Mouse (Mus musculus): Measurements from ENCODE around the gene Afg1l.

Gene Afg1l

DNA sequence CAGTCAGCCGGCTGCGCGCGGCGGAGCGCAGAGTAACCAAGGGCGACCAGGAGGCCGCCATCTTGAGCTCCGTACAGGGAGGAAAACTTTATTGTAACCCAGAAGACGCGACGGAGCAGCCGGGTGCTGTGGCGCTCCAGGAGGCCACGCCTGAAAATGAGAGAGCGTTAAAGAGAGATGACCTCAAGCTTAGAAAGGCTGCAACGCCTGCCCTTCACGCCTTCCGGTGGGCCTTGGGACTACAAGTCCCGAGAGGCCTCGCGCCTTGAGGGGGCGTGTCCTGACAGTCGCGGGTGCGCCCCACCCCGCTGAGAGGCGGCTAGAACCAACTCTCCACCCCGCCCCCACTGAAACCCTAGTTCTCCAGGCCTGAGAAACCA lies at the start of gene Afg1l:
TSS of gene Afg1l (minus strand) at position 225 of the 380 bp plus-strand sequence.
- peak; percentile 97 for DNase-seq (ENCODE audit: low spot score in 2 of 2)

DNA sequence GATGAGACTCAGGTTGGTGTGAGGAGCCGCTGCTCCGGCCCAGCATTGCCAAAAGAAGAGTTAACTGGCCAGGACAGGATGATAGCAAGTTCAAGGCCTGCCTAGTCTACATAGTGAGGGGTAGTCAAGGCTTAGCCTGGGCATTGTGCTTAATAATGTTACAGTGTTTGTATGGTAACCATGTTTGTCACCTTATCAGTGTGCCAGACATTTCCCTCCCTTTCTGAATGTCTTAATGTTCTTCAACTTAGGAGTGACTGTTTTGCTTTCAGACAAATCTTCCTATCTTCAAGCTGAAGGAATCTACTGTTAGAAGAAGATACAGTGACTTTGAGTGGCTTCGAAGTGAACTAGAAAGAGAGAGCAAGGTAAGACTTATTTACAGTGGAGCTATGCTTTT lies 47.3 kb upstream of the Afg1l start:
- no peak for DNase-seq (ENCODE audit: low spot score in 2 of 2)

DNA sequence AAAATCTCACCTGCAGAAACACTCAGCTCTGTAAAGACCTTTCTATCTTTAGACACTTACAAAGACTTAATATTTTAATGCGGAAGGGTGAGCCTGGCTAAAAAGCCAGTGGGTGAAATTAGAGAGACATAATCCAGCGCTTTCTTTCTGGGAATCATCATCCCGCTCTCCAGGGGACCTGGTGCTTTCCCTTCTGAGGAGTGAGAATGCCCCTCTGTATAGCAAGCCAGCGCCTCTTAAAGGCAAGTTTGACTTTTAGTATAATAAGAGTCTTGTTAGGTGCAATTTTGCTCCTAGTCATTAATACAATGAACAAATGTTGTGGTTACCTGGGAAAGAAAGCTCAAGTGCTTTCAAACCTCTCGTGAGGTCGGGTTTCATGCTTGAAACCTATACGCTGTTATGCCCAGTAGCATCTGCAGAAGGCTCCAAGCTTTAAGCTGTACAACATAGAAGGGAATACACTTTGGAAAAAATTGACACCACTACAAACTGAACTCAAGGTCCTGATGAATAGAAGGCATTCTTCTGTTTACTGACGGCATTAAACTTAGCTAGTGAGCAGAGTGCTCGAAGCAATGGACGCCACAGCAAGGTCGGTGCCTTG lies 45.3 kb upstream of the Afg1l start:
- no peak for DNase-seq (ENCODE audit: low spot score in 2 of 2)

GRCm38 (mm10) chr10:42522912-42523311 lies 44.5 kb upstream of the Afg1l start:
- DNase-seq (ENCODE audit: low spot score in 2 of 2): no peak

- no peak for DNase-seq (ENCODE audit: low spot score in 2 of 2)
Observed at GRCm38 (mm10) chr10:42521315-42521981, 43.1 kb upstream of the Afg1l start.

GRCm38 (mm10) chr10:42518363-42518762 lies 40.0 kb upstream of the Afg1l start:
- DNase-seq (ENCODE audit: low spot score in 2 of 2): no peak

DNA sequence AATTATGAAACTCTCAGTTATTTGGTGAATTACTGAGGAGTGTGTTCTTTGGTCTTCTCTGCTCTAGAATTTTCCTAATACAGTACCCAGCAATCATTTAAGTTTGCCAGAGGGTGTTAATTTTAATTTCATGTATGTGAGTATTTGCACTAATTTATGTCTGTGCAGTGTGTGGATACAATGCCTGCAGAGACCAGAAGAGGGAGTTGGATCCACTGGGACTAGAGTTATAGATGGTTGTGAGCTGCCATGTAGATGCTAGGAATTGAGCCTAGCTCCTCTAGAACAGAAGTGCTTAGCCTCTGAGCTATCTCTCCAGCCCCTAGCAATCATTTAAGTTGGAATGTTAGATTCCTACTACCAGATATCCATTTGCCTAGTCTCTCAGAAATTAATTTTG lies 35.8 kb upstream of the Afg1l start:
- no peak for DNase-seq (ENCODE audit: low spot score in 2 of 2)

DNA sequence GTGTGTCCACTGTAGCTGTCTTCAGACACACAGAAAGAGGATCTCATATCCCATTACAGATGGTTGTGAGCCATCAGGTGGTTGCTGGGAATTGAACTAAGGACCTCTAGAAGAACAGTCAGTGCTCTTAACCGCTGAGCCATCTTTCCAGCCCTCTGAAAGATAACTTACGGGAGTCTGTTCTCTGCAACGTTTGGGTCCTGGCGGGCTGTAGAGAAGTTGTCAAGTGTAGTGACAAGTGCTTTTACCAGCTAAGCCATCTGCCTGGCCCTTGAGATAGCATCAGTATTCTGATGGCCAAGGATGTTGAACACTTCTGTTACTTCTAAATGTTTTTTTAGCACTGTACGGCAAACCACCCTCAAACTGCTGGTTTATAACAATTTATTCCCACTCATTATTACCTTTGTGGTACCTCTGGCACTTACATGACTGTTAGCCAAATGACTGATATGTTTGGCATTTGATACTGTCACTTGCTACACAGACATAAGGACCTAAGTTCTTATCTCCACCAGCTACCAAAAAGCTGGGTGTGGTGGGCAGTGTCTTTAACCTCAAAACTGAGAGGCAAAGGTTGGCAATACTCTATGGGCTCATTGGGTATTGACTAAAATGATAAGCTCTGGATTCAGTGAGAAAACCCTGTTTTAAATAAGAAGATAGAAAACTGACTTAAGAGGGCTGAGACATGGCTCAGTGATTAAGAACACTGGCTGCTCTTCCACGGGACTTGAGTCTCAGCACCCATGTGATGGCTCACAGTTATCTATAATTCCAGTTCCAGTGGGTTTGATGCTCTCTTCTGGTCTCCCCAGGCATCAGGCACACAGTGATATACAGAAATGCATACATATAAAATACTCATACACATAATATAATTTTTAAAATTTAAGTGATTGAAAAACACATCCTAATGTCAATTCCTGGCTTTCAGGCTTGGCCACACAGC lies 33.1 kb upstream of the Afg1l start:
- peak in 1 of 2 experiments; percentile 4 for DNase-seq (ENCODE audit: low spot score in 2 of 2)

DNA sequence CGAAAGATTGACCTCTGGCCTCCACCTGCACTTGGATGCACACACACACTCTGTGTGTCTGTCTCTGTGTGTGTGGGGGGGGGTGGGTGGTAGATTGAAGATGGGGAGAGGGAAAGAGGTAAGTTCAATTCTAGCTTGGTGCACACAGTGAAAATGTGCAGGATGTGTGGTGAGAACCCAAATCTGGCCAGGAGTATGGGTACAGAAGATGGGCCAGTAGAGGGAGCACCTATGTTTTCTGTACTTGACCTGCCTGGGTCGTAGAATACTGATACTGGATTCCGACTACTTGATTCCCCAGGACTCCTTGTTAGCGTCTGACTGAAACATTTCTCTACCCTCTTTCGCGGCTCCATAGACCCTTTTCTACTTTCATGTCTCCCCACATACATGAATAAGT lies 31.8 kb upstream of the Afg1l start:
- no peak for DNase-seq (ENCODE audit: low spot score in 2 of 2)

GRCm38 (mm10) chr10:42504096-42504710 lies 25.8 kb upstream of the Afg1l start:
- no peak for DNase-seq (ENCODE audit: low spot score in 2 of 2)

DNA sequence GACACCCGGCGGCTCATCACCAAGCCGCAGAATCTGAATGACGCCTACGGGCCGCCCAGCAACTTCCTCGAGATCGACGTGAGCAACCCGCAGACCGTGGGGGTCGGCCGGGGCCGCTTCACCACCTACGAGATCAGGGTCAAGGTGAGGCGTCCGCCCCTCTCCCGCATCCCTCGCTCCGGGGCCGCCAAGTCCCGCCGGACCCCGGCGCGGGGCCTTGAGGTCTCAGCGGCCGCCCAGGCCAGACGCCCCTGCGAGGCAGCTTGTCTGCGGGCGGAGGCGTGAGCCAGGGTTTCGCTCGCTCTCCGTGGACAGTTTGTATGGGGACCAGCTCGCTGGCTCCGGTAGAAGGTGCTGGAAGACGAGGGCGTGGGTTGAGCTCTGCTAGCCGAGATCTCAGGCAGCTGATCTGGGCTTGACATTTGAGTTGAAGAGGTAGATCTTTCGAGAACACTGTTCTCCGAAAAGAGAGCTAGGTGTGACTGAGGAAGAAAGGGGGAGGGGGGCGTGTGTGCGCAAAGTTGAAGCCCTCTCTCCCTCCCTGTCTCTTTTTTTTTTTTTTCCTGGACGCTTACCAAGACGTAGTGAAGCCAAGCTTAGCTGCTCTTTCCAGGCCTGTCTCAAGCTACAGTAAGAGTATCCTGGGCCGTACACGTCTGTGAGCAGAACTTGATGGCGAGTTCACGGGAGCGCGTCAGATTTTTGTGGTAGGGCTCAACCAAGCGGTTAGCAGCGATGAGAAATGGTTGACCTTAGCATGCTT lies 24.2 kb upstream of the Afg1l start:
- peak; percentile 53 to 60 for DNase-seq (ENCODE audit: low spot score in 2 of 2)

DNA sequence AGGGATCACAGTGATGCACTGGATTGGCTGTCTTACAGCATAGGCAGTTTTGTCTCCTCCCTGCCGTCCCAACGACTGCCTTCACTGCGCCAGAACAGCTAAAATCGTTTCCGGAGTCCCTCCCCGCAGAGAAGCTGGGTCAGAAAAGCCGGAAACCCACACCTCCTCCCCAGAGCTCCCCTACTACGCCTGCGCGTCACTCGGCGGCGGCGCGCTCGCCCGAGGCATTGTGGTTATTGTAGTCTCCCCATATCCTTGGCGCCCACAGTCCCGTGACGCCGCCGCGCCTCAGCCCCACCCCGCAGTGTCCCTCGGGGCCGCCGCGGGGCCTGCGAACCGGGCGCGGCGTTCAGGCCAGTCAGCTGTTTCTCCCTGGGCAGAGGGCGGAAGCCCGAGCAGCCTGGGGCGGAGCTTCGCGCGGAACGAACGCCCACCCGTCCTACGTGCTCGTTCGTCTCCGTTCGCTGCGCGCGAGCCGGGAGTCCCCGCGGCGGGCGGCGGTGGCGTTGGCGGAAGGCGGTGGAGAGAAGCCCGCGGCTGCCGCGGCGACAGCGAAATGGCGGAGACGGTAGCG lies 23.5 kb upstream of the Afg1l start, which contains the start of gene Snx3:
TSS of gene Snx3 (plus strand) at position 256 of the 574 bp plus-strand sequence.
- DNase-seq (ENCODE audit: low spot score in 2 of 2): peak; percentile 98 to 99

DNA sequence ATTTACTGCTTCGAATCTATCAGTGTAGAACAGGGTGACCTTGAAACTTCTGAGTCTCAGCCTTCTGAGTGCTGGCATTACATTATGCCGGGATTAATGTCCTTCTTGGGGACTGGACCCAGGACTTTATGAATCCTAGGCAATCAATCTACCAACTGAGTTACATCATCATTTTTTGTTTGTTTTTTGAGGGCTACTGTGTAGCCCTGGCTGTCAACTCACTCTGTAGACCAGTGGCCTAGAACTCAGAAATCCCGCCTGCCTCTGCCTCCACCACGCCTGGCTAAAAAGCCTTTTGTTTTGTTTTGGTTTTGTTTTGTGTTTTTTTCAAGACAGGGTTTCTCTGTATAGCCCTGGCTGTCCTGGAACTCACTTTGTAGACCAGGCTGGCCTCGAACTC lies 22.8 kb upstream of the Afg1l start:
- no peak for DNase-seq (ENCODE audit: low spot score in 2 of 2)

GRCm38 (mm10) chr10:42500611-42501010 lies 22.2 kb upstream of the Afg1l start:
- DNase-seq (ENCODE audit: low spot score in 2 of 2): no peak

DNA sequence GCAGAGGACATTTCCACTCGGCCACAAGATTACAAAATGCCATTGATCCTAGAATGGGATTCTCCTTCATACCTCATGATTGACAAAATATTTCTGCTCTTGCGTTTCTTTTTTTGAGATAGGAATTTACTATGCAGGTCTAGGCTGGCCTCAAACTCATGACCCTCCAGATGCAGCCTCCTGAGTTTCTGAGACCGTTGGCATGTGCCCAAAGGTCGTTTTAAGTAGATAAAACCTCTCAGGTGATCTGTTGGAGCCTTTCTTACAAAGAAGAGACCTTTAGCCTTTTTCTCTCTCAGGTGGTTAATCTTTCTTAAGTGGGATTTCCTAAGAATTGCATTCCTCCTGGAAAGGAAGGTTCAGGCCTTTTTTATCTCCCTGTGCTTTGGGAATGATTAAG lies 14.6 kb upstream of the Afg1l start:
- DNase-seq (ENCODE audit: low spot score in 2 of 2): no peak

DNA sequence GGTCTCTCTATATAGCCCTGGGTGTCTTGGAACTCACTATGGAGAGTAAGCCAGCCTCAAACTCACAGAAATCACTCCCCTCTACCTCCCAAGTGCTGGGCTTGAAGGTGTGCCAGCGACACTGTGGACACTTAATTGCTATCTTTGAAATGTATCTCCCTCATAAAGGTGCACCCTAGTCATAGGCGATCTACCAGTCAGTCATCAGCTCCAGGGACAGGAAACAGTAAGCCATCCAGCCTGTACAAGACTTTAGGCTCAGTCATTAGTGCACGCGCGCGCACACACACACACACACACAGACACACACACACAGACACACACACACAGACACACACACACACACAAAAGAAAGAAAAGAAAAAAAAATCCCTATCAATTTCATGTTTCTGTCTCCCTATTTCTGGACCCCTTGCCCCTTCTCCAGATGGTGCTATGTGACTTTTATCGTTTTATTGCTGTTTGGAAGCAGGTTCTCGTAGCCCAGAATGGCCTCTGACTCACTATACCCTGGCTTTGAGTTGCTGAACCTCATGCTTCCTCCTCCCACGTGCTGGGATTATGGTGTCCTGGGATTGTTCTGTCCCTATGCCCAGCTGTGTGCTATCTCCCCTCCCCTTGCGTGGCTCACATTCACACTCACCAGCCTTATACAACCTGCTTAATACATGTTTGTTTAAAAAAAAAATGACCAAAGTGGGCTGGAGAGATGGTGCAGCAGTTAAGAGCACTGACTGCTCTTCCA lies 13.8 kb upstream of the Afg1l start:
- DNase-seq (ENCODE audit: low spot score in 2 of 2): no peak

- no peak for DNase-seq (ENCODE audit: low spot score in 2 of 2)
Observed at GRCm38 (mm10) chr10:42491158-42491557, 12.8 kb upstream of the Afg1l start.

DNA sequence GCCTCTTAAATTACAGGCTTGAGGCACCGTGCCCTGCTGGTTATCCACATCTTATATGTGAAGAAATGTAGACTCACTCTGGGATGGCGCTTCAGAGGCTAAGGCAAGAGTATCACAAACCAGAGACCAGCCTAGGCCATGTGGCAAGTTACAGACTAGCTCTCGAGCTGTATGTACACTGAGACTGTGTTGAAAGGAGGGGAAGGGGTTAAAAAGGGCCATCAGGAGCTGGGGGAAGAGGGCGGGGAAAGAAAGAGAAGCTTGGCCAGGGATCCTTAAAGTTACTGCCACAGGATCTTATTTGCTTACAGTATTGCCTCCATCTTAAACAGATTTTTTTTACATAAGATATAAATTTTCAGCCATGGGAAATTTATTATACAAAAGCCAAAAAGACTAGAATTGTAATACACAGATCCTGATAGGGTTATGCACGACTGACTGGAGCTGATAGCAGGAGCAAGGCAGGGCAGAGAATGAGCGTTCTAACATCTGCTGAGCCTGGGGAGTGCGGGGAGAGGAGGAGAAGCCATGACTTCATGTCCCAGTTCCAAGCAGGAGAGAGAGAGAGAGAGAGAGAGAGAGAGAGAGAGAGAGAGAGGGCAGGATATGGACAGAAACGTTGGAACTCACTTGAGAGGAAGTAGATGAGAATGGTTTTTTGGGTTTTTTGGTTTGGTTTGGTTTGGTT lies 10.4 kb upstream of the Afg1l start:
- DNase-seq (ENCODE audit: low spot score in 2 of 2): no peak

DNA sequence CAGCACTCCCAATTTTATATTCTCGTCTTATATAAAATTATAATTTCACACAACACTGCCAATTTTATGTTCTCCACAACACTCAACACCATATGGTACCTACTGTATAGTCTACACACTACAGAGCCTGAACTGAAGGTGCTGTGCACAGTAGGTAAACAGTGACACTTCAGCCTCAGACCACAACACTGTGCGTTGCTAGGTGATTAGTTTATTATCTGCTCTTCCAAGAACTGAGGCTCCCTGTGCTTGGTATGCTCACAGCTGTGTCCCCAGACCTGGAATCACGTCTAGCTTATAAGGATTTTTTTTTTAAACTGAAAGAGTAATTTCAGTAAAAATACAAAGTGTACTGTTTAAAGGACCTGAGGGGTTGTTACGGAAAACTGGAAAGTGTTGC lies 2.4 kb upstream of the Afg1l start:
- DNase-seq (ENCODE audit: low spot score in 2 of 2): no peak

All from spleen, postnatal 36 days (tissue).